Mouse (Mus musculus): Measurements from ENCODE around the gene Gtf3c1. TPM values are rescaled to one million over a fixed set of nuclear protein-coding genes. Genes with fewer than 3 reads are reported as not detected.

Gene Gtf3c1
- total RNA-seq, 2 experiments from 2014 or later: 108 to 110 TPM

DNA sequence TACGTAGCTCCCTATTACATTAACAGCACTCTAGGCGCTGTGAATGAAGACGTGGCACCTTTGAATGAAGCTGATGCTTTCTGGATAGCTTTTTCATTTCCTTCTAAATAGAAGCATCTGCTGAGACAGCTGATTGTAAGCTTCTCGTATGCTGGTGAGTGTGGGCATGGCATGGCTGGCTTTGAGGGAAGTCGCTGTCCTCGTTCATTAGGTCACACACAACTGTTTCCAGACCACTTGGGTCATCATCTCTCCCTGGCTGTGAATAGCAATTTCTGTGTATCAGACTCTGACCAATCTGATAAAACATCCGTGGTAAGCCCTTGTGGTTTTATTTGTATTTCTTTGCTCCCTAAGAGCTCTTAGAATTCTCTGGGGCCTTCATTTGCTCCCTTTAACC lies 89.6 kb downstream of the Gtf3c1 start:
- no peak for DNase-seq

- no peak for DNase-seq
Observed at GRCm38 (mm10) chr7:125615453-125615852, 92.1 kb downstream of the Gtf3c1 start.

- no peak for DNase-seq
Observed at GRCm38 (mm10) chr7:125613579-125613978, 94.0 kb downstream of the Gtf3c1 start.

- DNase-seq: no peak
Observed at GRCm38 (mm10) chr7:125608183-125608688, 99.3 kb downstream of the Gtf3c1 start.

DNA sequence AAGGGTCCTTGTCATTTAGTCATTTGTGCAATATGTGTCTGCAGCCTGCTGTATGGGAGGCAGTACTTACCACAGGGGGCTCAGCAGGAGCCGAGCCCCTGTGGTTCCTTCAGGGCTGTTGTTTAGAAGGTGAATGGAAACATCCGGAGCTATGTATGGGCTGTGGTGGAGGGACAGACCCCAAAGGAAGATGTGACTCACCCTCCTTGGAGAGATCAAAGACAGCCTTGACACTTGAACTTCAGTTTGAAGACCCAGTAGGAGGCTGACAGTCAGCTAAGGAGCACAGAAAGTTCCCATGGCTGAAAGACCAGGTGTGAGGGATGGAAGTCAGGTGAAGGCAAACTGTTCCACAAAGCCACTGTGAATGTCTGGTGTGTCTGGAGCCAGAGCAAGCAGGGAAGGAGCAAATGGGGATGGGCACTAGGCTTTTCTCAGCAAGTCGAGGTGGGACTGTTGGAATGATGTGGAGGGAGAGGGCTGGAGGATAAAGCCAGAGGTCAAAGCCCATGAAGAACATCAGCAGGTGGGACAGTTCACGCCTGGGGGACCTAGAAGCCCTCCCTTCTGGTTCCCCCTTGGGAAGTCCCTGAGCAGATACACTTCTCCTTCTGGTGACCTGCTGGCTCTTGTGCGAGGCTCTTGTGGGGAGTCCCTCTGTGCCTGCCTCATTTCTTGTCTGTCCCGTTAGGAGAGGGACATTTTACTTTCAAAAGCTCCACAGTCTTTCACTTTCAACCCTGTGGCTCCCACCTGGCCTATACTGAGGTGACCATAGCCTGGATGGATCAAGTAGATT lies 100.0 kb downstream of the Gtf3c1 start:
- no peak for DNase-seq

GRCm38 (mm10) chr7:125606265-125607164 lies 101.1 kb downstream of the Gtf3c1 start:
- no peak for DNase-seq

DNA sequence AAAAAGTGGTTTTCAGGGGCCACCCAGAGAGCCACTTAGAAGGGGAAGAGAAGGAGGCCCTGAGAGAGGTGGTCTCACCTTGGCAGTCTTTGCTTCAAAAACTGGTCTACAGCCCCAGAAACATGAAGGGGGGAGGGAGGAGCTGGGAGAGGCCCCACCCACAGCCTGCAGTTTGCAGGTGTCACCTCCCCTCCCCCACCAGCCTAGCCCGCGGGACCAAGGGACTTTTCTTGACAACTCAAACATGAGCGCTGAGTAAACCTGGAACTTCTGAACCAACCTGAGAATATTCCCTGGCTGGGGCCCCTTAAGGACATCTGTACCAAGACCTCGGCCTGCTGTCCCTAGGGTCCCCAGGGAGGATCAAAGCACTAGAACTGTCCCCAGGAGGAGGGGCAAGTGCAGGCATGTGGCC lies 101.8 kb downstream of the Gtf3c1 start:
- no peak for DNase-seq

- DNase-seq: no peak
Observed at GRCm38 (mm10) chr7:125604362-125605319, 102.9 kb downstream of the Gtf3c1 start.

- peak; percentile 11 to 12 for DNase-seq
Observed at GRCm38 (mm10) chr7:125603185-125603631, 104.4 kb downstream of the Gtf3c1 start, which contains the start of gene Il21r. Gene Il21r (plus strand): TSS chr7:125603429.

GRCm38 (mm10) chr7:125601821-125602448 lies 105.6 kb downstream of the Gtf3c1 start:
- DNase-seq: no peak

DNA sequence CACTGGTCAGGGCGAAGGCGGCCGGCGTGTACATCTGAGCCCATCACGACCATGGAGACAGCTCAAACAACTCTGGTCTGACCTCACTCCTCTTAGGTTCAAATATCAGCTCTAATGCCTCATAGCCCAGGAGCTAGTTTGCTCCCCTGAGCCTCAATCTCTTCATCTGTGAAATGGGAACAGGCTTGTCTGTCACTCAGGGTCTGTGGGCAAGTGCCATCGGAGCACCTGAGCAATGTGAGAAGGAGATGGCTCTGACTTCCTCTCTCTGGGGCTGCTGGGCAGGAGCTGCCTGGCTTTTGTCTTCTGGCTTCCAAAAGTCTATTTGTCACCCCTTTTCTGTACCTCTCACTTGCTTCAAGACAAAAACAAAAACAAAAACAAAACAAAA lies 106.3 kb downstream of the Gtf3c1 start:
- DNase-seq: no peak

DNA sequence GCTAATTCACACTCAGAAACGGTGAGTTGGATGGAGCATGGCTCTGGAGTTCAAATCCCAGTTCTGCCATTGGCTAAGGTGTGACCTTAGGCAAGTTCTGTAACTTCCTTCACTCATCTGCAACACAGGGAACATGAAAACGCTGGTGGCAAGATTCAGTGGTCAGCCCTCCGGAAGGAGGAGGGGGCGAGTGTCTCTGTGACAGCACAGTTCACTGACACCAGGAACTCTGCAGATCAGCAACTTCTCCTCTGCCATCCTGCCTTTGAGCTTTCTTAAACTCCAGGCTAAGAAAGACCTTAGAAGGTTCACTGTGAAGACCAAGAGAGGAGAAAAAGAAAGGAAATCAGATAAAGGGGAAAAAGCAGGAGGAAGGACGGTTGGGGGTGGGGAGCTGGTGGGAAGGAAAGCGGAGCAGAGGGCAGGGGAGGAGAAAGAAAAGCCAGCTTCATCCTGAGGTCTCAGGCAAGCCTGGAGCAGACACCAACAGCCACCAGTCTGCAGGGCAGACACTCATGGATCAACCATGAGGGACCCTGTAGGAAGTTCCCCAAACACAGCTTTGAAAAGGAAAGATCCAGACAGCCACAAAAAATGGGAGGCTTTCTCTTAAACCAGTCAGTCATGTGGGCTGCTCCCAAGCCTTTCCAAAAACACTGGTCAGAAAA lies 106.8 kb downstream of the Gtf3c1 start:
- no peak for DNase-seq

GRCm38 (mm10) chr7:125600136-125600535 lies 107.4 kb downstream of the Gtf3c1 start:
- no peak for DNase-seq

- DNase-seq: no peak
Observed at GRCm38 (mm10) chr7:125599373-125599973, 108.1 kb downstream of the Gtf3c1 start.

DNA sequence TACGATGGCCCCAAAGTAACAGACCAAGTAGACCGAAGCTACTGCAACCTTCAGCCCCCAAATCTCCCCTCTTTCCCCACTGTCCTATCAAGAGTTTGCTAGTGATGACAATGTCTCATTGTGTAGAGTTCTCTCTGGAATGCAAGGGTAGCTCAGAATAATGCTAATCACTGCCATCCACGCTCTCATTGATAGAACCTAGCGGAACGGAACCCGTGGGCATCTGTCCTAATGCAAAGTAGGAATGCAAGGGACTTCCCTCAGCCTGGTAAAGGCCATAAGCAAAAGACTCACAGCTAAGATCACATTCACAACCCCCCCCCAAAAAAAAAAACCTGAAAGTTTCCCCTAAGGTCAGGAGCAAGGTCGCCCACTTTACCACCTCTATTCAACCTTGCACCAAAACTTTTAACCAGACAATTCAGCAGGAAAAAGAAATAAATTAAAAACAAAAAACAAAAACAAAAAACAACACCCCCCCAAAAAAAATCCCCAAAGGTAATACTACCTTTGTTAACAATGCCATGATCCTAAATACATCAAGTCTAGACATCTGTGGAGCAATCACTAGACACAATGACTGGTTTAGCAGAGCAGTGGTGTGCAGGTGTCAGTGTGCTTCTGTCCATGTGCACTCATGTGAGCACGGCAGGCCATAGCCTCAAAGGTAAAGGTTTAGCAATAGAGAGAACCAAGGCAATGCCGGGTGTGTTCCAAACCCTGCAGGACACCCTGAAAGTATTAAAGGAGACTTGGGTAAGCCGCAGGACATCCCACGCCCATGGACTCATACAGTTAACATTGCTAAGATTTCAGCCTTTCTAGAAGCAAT lies 109.8 kb downstream of the Gtf3c1 start:
- no peak for DNase-seq

DNA sequence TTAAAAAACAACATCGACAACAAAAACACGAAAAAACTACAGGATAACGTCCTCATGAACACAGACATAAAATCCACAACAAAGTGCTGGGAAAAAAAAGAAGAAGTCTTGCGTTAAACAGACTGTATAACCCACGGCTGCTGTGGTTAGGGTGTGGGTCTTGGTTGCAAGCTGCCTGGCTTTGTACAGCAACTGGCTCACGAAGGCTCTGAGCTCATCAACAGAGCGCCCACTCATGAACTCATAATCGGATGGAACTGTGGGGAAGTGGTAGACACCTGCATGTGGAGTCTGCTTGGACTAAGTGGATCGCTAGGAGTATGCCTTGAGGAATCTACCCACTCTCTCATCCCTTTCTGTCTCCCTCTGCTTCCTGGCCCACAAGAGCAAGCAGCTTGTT lies 110.5 kb downstream of the Gtf3c1 start:
- DNase-seq: no peak

GRCm38 (mm10) chr7:125596406-125596805 lies 111.2 kb downstream of the Gtf3c1 start:
- DNase-seq: no peak

- no peak for DNase-seq
Observed at GRCm38 (mm10) chr7:125593831-125594230, 113.7 kb downstream of the Gtf3c1 start.
